Comparison of ENCODE assay signal across 8 mouse cellular contexts in the genomic region with DNA sequence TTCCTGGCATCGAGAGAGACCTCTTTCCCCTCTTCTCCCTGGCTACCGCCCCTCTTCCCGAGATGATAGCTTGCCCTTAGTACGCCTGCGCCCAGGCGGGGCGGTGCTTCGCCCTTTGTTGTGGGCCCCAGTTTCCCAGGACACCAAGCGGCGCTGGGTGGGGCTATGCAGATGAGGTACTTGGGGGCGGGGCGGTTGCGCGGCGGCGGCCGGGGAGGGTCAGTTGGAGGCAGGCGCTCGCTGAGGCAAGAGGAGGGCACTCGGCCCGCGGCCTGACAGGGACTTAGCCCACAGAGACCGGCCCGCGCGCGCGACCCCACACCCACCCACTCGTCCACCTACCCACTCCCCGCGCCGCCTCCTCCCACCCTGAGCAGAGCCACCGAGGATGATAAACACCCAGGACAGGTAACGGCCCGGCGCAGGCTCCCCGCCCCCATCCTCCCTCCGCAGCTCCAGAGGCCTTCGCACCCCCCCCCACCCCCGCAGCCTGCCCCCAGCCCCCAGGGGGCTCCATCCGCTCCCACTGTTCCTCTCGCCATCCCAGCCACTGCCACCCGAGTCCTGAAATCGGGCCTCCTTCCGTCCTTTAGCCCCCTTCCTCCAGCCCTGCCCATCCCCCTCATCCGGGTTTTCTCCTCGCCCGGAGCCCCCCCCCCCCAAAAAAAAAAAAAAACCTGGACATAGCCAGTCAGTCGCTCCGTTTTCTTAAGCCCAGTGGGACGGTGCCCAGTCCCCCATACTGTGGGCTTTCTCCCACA. TPM values are rescaled to one million over a fixed set of nuclear protein-coding genes. Genes with fewer than 3 reads are reported as not detected.
A peak's percentile ranks its signal among the peaks of the same experiment; 100 is the strongest.
DNase-seq lines count a peak whose midpoint lies in the region; ATAC-seq and TF ChIP-seq lines count a peak whose summit lies in the region.

No protein-coding gene starts in this region.

- peak overlapping the region; percentile 71 for H3K27ac ChIP-seq in embryonic facial prominence, embryonic 13.5 days
- H3K27ac ChIP-seq in limb, embryonic 14.5 days (replicated peaks; ENCODE audit: low read depth, low read length) = peak overlapping the region; percentile 45; the same call in 1 of the 2 replicates
- H3K27ac ChIP-seq in midbrain, postnatal 0 days (ENCODE audit: low read depth, low read length) = peak overlapping the region; percentile 80

- peak overlapping the region; percentile 91 for H3K4me2 ChIP-seq in embryonic facial prominence, embryonic 13.5 days
- H3K4me2 ChIP-seq in limb, embryonic 14.5 days (replicated peaks; ENCODE audit: low read depth, low read length, severe bottlenecking) = peak overlapping the region; percentile 92
- peak overlapping the region; percentile 87 for H3K4me2 ChIP-seq in midbrain, postnatal 0 days (ENCODE audit: low read depth, low read length, poor library complexity, severe bottlenecking)

- H3K27me3 ChIP-seq in embryonic facial prominence, embryonic 13.5 days = no peaks in the 10 kb centered on the region
- no peaks in the 10 kb centered on the region for H3K27me3 ChIP-seq in limb, embryonic 14.5 days (ENCODE audit: control insufficient read depth, insufficient read depth, low read length)
- no peaks in the 10 kb centered on the region for H3K27me3 ChIP-seq in midbrain, postnatal 0 days (ENCODE audit: insufficient read depth, low read length)

- H3K4me1 ChIP-seq in embryonic facial prominence, embryonic 13.5 days = peaks cover 52% of the 10 kb centered on the region
- peaks cover 40% of the 10 kb centered on the region for H3K4me1 ChIP-seq in limb, embryonic 14.5 days (ENCODE audit: control insufficient read depth, insufficient read depth, low read length)
- H3K4me1 ChIP-seq in midbrain, postnatal 0 days (ENCODE audit: insufficient read depth, low read length) = peaks cover 25% of the 10 kb centered on the region

- peak overlapping the region; percentile 84 for H3K9ac ChIP-seq in embryonic facial prominence, embryonic 13.5 days
- H3K9ac ChIP-seq in limb, embryonic 14.5 days (ENCODE audit: low read depth, low read length, severe bottlenecking) = peak overlapping the region; percentile 78
- H3K9ac ChIP-seq in midbrain, postnatal 0 days (replicated peaks; ENCODE audit: low read length, poor library complexity, severe bottlenecking) = peak overlapping the region; percentile 76

- no peaks in the 10 kb centered on the region for H3K36me3 ChIP-seq in embryonic facial prominence, embryonic 13.5 days
- 0 out of 2 replicates have a peak, but pooled peaks cover 4% of the 10 kb centered on the region for H3K36me3 ChIP-seq in limb, embryonic 14.5 days (ENCODE audit: control insufficient read depth, insufficient read depth, low read length)
- no peaks in the 10 kb centered on the region for H3K36me3 ChIP-seq in midbrain, postnatal 0 days (ENCODE audit: insufficient read depth, low read length)

- DNase-seq in 3134 (ENCODE audit: extremely low read depth, insufficient read length, low spot score) = peak; percentile 92
- DNase-seq in adrenal gland, postnatal 36 days = peak; percentile 98 to 99
- DNase-seq in heart, adult 8-10 months (ENCODE audit: low spot score) = peak; percentile 96
- peak; percentile 98 for DNase-seq in kidney, adult 9 months
- DNase-seq in limb, embryonic 14.5 days (ENCODE audit: low spot score) = peak; percentile 96
- peak; percentile 98 for DNase-seq in midbrain, postnatal 0 days (ENCODE audit: low spot score)
- peak; percentile 93 for DNase-seq in spleen, postnatal 14 days (ENCODE audit: low spot score in 2 of 2)

- TF ChIP-seq CTCF in midbrain, postnatal 0 days (IDR thresholded peaks at IDR 0.05) = 0 out of 2 replicates have a peak, but pooled peaks have one; percentile 19

- peak; percentile 97 for ATAC-seq in embryonic facial prominence, embryonic 13.5 days (ENCODE audit: insufficient number of reproducible peaks, insufficient read depth, low FRiP score, low TSS enrichment, low read depth)
- ATAC-seq in limb, embryonic 14.5 days (ENCODE audit: low FRiP score, low read depth) = peak; percentile 95
- ATAC-seq in midbrain, postnatal 0 days (ENCODE audit: low FRiP score) = peak; percentile 97

- peak overlapping the region; percentile 67 for H3K4me3 ChIP-seq in embryonic facial prominence, embryonic 13.5 days
- peak overlapping the region; percentile 59 for H3K4me3 ChIP-seq in limb, embryonic 14.5 days (replicated peaks; ENCODE audit: low read length)
- H3K4me3 ChIP-seq in midbrain, postnatal 0 days (ENCODE audit: low read depth, low read length) = peak overlapping the region; percentile 59

- H3K9me3 ChIP-seq in embryonic facial prominence, embryonic 13.5 days = no peaks in the 10 kb centered on the region
- no peaks in the 10 kb centered on the region for H3K9me3 ChIP-seq in limb, embryonic 14.5 days (ENCODE audit: control insufficient read depth, low read length)
- H3K9me3 ChIP-seq in midbrain, postnatal 0 days (ENCODE audit: low read length) = no peaks in the 10 kb centered on the region

- under 1% methylated on average over 40 of the region's 51 CpGs for WGBS in embryonic facial prominence, embryonic 13.5 days
- whole genome bisulfite sequencing in limb, embryonic 14.5 days = under 1% methylated on average over 39 of the region's 51 CpGs
- WGBS in midbrain, postnatal 0 days = under 1% methylated on average over 27 of the region's 51 CpGs

- peak; percentile 69; the same call in 1 of the 2 replicates for TF ChIP-seq POLR2A in limb, embryonic 14.5 days (IDR thresholded peaks at IDR 0.05; ENCODE audit: borderline replicate concordance, extremely low read depth, insufficient read depth, insufficient read length)

RNA-seq across cellular contexts. Expression of a gene that starts 8.7 kb away (rescaled TPM):
- total RNA-seq in adrenal gland, postnatal 36 days (2021) = 100 to 1,000 TPM; 128 to 130 TPM
- polyA plus RNA-seq in embryonic facial prominence, embryonic 13.5 days (2015; fragmentation: Nextera tagmentation; extraction: Ambion mirVana) = 295 and 315 TPM in 2 replicates
- total RNA-seq in heart, adult 8-10 months (2022) = 100 to 1,000 TPM; 182 to 262 (median 217) TPM
- polyA plus RNA-seq in limb, embryonic 14.5 days (2012; rRNA removed) = 199 and 250 TPM in 2 replicates
- polyA plus RNA-seq in limb, embryonic 14.5 days (2014; fragmentation: Nextera tagmentation; extraction: Ambion mirVana) = 221 and 260 TPM in 2 replicates
- 252 and 274 TPM in 2 replicates for total RNA-seq in midbrain, postnatal 0 days (2014; rRNA removed)
- 382 and 399 TPM in 2 replicates for polyA plus RNA-seq in midbrain, postnatal 0 days (2015; fragmentation: Nextera tagmentation; extraction: Ambion mirVana)

RNA-seq across cellular contexts. Expression of a gene that starts 47.1 kb away (rescaled TPM):
- total RNA-seq in adrenal gland, postnatal 36 days (2021) = 10 to 100 TPM; 51.1 to 67.3 TPM
- polyA plus RNA-seq in embryonic facial prominence, embryonic 13.5 days (2015; fragmentation: Nextera tagmentation; extraction: Ambion mirVana) = 10.5 and 11.9 TPM in 2 replicates
- 10 to 100 TPM; 24.9 to 28.7 (median 26.5) TPM for total RNA-seq in heart, adult 8-10 months (2022)
- 19.3 and 31.9 TPM in 2 replicates for polyA plus RNA-seq in limb, embryonic 14.5 days (2012; rRNA removed)
- 10.3 and 13.8 TPM in 2 replicates for polyA plus RNA-seq in limb, embryonic 14.5 days (2014; fragmentation: Nextera tagmentation; extraction: Ambion mirVana)
- total RNA-seq in midbrain, postnatal 0 days (2014; rRNA removed) = 3.1 and 5.8 TPM in 2 replicates
- 3.4 and 3.7 TPM in 2 replicates for polyA plus RNA-seq in midbrain, postnatal 0 days (2015; fragmentation: Nextera tagmentation; extraction: Ambion mirVana)

Comparison
In these comparisons a context has a peak if more than half of its experiments do, and no peak if none do; other contexts are left out.
1. Peak in every context shown above with its lines: DNase-seq, ATAC-seq, H3K4me3 ChIP-seq and H3K27ac ChIP-seq.